Mouse (Mus musculus) left cerebral cortex, postnatal 36 days (tissue): ENCODE results near the gene Pglyrp4. TPM values are rescaled to one million over a fixed set of nuclear protein-coding genes. Genes with fewer than 3 reads are reported as not detected.
A peak's percentile ranks its signal among the peaks of the same experiment; 100 is the strongest.
"Not testable (repeated sequence)": the region's sequence is repeated elsewhere in the genome, so short reads cannot be mapped to it uniquely, and the experiment has no call there.

Experiments used
- DNase-seq, 2 experiments: peaks; one replicate each; pipeline ENCODE4 v3.0.0; 2021 to 2022; ENCODE audit warnings: low spot score in 2 of 2, mixed read lengths in 1 of 2
- intact Hi-C: fragments of 180-260 bp; cut with DNase I; formaldehyde crosslinking; loops from one replicate; pipeline ENCODE4 v1.15.1; 2025
- total RNA-seq, 2 experiments: library from RNA; stranded (reverse); gene quantifications; 2 replicates each; pipeline ENCODE4 v1.2.3; 2021

Pglyrp4 gene
- not detected for total RNA-seq

DNA sequence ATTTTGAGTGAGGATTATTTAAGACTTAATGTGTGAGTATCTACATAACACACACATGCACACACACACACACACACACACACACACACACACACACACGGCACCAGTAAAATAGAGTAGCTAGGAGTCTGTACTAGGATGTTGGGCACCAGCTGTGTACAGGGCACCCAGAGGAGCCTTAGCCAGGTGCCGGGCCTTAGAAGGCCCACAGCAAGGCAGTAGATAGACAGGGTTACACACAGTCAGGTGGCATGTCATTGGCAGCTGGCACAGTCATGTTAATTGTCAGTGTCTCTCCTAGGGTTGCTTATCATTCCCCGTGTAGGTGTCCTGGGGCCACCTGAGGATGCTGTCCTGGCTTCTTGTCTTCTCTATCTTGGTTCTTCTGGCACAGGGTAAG, at the start of gene Pglyrp4:
Pglyrp4 (plus strand) TSS at position 301 of the 400 bp plus-strand sequence.
- no peak for DNase-seq
- intact Hi-C loops: no loop called here

DNA sequence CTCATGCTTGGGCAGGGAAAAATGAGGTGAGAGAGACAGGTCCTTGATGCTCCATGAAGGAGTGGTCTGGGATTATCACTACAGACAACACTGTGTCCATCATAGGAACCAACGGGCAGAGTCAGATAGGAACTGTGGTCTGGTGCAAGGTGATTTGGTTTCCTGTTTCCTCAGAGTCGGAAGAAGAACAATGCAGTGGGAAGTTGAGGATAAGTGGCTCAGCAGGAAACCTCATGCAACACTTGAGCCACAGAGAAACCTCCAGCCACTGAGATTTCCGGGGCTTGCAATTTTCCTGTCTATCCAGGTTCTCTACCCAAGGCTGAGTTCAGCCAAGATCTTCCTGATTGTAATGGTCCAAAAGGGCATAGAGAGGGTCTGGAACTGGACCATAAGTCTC, 48.0 kb upstream of the Pglyrp4 start:
- no peak for DNase-seq
- intact Hi-C loops: no loop called here

DNA sequence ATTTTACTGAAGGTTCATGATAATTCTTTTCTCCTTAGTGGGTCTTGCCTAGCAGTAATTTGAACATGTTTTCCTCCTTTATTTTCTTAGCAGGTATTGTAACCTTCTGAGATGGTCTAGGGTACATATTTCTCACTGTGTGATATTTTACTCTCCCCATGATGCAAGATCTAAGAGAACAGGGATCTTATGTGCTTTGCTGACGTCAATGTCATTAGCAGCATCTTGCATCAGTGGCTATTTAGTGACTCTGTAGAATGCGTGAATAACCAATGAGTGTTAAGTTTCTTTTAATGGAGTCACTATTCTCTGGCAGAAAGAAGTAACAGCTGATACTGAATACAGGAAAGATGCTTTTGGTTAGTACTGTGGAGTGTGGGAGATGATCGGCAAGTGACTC, 42.8 kb upstream of the Pglyrp4 start:
- intact Hi-C loops: no loop called here
- no peak for DNase-seq

DNA sequence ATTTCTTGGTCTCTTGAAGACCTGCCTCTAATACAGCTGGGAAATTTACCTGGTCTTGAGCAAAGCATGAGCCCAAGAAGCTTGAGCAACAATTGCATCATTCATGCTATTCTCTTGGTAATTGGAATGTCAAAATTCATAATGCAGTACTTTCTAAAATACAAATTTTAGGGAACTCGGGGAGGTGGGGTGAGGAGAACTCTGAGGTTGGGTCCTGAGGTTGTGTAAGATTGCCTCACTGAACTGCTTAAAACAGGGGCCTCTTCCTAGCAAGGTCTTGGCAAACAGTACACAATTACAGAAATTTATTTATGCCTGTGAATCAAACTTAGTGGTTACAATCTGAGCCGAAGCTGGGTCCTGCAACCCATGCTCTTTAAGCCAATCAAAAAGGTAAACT, 39.9 kb upstream of the Pglyrp4 start:
- DNase-seq: no peak
- intact Hi-C loops: no loop called here

DNA sequence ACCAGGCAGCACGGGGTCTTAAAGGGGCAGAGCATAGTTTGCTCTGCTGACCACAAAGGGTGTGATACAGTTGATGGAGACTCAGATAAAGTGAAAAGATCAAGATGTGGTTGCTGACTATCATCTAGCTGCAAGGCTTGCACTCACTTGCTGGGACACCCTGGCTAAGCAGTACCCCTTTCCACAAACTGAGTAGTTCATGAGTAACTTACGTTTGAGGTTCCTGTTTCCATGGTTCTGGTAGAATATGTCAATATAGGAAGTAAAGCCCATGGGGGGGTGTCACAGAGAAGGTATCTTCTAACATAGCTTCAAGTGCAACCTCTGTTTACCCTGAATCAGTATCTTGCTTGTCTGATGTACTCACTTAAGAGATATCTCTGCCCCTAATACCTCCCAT, 33.2 kb upstream of the Pglyrp4 start:
- intact Hi-C loops: no loop called here
- no peak for DNase-seq

DNA sequence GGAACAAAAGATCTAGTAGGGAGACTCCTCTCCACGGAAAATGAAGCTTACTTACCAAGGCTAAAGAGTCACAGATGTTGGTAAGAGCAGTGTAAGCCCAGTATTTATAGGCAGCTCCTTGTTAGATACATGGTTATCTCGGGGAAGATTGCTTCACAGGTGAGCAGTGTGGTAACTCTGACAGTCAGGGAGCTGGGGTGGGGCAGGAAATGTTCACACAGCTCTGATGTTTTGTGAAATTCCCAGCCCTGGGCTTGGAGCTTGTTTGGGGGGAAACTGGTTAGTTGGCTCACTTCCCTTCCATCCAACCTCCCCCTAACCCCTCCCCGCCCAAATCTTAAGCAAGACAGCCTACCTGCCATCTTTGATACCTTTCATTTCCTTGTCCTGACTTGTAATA, 31.1 kb upstream of the Pglyrp4 start, which contains the start of gene S100a9:
S100a9 (minus strand) TSS at position 109 of the 400 bp plus-strand sequence.
- DNase-seq: no peak

DNA sequence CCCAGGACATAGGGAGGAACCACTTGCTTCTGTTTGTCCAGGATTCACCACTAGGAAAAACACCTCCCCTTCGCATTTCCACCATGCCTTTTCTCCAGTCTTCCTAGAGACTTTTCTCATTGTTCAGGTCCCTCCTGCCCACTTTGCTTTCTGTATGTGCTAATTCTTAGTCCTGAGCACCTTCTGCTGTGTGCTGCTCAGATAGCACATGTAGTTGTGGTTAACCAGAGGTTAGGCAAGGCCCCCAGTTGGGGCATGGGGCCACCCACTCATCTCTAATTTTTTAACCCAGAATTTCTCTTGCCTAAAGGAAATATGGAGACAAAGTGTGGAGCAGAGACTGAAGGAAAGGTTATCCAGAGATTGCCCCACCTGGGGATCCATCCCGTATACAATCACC, 24.5 kb upstream of the Pglyrp4 start:
- intact Hi-C loops: no loop called here
- no peak for DNase-seq

More for the DNA sequence above, 31.1 kb upstream of the Pglyrp4 start, which contains the start of gene S100a9:
- intact Hi-C loops: no loop called here

DNA sequence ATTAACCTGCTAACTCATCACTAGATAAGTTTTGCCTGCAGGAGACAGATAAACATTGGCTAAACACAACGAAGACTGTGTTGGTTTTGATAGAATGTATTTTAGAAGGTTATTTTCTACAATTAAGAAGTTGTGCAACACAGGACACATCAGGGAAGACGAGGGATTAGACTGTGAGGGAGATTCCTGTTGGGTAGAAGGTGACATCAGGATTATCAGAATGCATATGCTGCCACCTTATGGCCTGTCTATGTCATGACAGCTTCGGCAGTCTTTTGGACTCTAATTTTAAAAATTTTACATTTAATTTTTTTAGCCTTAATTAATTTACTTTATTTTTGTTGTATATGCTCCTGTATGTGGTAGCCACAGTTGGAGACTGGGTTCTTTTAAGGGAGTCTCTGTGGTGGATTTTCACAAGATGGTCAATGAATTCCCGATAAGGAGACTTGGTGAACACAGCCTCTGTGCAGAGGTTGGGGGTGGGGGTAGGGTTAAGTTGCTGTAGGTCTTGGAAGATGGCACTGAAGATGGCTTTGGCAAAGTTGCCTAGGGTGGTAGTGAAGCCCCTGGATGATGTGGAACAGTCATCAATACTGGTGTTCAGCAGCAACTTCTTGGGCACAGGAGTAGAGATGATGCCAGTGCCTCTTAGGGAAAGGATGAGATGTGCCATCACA, 18.0 kb upstream of the Pglyrp4 start:
- no peak for DNase-seq
- intact Hi-C loops: loop anchor here (5.0 kb wide), 3 partner anchors 41 to 296 kb away; partner anchors contain the start of gene S100a8

DNA sequence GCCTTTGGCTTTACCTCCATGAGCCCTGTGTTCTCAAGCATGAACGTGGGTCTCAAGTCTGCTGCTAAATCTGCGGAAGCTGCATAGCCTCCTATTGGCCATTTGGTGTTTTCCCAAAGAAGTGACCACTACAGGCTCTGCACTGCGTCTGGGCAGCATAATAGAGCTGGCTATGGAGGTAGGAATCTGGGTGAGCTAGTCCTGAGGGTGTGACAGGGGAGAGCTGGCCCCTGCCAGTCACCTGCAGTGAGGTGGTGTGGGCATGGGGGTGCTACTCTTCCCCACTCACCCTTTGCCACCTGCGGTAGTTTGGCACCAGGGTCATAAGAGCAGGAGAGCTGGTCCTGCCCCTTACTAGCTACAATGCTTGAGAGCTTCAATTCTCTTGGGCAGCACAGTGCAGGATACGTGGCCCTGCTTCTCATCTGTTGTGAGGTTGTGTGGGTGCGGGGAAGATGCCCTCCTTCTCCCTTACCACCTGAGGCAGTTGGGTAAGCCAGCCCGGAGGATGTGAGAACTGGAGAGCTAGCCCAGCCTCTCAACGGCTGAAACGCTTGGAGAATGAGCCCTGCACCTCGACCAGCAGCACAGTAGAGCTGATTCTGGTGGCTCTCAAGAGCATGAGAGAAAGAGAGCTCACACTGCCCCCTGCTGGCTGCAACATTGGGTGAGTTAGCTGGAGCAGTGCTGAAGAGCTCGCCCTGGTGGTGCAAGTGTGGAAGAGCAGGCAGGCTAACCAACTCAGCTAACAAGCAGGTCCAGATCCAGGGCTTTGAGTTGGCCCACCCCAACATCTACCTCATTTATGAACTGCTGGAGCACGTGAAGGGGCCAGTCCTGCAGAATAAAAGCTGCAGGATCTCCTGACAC, 16.9 kb upstream of the Pglyrp4 start:
- intact Hi-C loops: loop anchor here (5.0 kb wide), 4 partner anchors 43 to 298 kb away; partner anchors contain the start of genes S100a8 and Snapin

DNA sequence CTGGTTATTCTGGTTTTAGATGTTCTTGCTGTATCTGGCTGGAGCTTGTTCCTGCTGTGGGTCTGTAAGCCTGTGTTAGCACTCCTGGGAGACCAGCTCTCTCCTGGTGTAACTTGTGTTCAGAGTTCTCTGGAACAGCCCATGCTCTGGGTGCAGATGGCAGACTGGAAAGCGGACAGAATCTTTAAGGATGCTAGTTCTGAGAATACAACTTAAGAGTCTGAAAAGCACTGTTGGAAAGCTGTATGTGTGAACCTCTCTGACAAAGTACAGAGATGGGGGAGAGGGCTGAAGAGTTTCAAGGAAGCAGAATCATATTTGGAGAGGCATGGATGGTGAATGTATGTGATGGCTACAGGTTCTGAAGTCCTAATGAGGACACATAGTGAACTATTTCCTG, 23.0 kb downstream of the Pglyrp4 start:
- no peak for DNase-seq
- intact Hi-C loops: no loop called here

More for the DNA sequence above, 16.9 kb upstream of the Pglyrp4 start:
- peak; percentile 78 to 83 for DNase-seq

DNA sequence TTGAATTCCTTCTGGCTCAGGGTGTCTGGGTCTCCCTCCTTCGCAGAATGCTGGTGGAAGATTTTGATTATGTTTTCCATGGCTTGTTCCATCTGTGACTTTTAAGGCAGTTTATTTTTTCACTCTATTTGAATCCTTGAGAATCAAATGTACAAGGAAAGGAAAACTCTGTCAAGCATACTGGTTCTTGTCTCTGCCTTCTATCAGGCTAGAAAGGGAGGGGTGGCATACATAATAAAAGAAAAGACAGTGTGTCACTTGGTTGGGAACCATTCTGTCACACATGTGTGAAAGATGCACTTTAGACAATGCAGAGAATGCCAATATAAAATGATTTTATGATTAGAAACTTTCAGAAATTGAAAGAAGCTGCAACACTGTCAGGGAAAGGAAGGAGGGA, 51.1 kb downstream of the Pglyrp4 start, which contains the start of gene Gm5849:
Gm5849 (minus strand) TSS at position 101 of the 400 bp plus-strand sequence.
- DNase-seq, intact Hi-C loops: not testable (repeated sequence)

Other genes with a start within 250 kb of the Pglyrp4 start
- 10 to 100 TPM; 52.8 to 54.7 TPM for gene Snapin, start 235.9 kb upstream of the Pglyrp4 start, total RNA-seq
- gene Chtop, start 217.4 kb upstream of the Pglyrp4 start, total RNA-seq: 100 to 1,000 TPM; 160 to 168 TPM
- gene S100a1, start 212.5 kb upstream of the Pglyrp4 start, total RNA-seq: 100 to 1,000 TPM; 118 to 137 TPM
- 10 to 100 TPM; 20.9 to 21.8 TPM for gene S100a13, start 212.5 kb upstream of the Pglyrp4 start, total RNA-seq
- gene S100a14, start 200.1 kb upstream of the Pglyrp4 start, total RNA-seq: under 1 TPM; 0.34 to 0.44 TPM
- gene S100a16, start 189.7 kb upstream of the Pglyrp4 start, total RNA-seq: 10 to 100 TPM; 79.4 to 89.8 TPM
- 1 to 10 TPM in 1 of 2 experiments, under 1 TPM in 1; 0.88 to 1.4 TPM for gene S100a3, start 166.3 kb upstream of the Pglyrp4 start, total RNA-seq
- not detected for gene S100a2, start 136.7 kb upstream of the Pglyrp4 start, total RNA-seq
- gene Gm42674, start 125.0 kb upstream of the Pglyrp4 start, total RNA-seq: not detected
- 1 to 10 TPM; 3.7 to 4.0 TPM for gene S100a4, start 123.1 kb upstream of the Pglyrp4 start, total RNA-seq
- gene S100a5, start 118.4 kb upstream of the Pglyrp4 start, total RNA-seq: not detected
- gene S100a6, start 114.0 kb upstream of the Pglyrp4 start, total RNA-seq: 10 to 100 TPM; 28.7 to 30.9 TPM
- under 1 TPM; 0.57 to 0.59 TPM for gene S100a7a, start 72.9 kb upstream of the Pglyrp4 start, total RNA-seq
- gene S100a8, start 57.9 kb upstream of the Pglyrp4 start, total RNA-seq: 1 to 10 TPM in 1 of 2 experiments, not detected in 1; 1.5 TPM
- not detected for gene S100a9, start 31.2 kb upstream of the Pglyrp4 start, total RNA-seq
- not detected for gene Gm5849, start 51.0 kb downstream of the Pglyrp4 start, total RNA-seq